Mouse (Mus musculus) MEL (cell line): ENCODE results near the gene Hist1h3h.

Experiments
- CTCF ChIP-seq, 3 experiments: IDR thresholded peaks in 2 of 3; conservative IDR thresholded peaks in 1 of 3; 2 replicates each; pipeline ENCODE4 v1.5.1; 2011 to 2012; ENCODE audit warnings: low read length in 3 of 3, low read depth in 2 of 3, mild to moderate bottlenecking in 2 of 3, improper control_type of control experiment in 1 of 3, inconsistent platforms in 1 of 3, mixed read lengths in 1 of 3, moderate library complexity in 1 of 3; ENCODE audit not compliant: control insufficient read depth in 1 of 3, insufficient read depth in 1 of 3, poor library complexity in 1 of 3, severe bottlenecking in 1 of 3
- EP300 ChIP-seq, 2 experiments: IDR thresholded peaks; 2 replicates each; pipeline ENCODE4 v1.6.1; 2011; ENCODE audit warnings: improper control_type of control experiment in 2 of 2, low read length in 2 of 2, low read depth in 1 of 2, mild to moderate bottlenecking in 1 of 2
- MAFK ChIP-seq: IDR thresholded peaks from 2 replicates; pipeline ENCODE4 v1.6.1; 2011; ENCODE audit warnings: low read depth, mild to moderate bottlenecking, low read length, improper control_type of control experiment, borderline replicate concordance
- MXI1 ChIP-seq: IDR thresholded peaks from 2 replicates; pipeline ENCODE4 v1.6.1; 2011; ENCODE audit warnings: mild to moderate bottlenecking, low read depth, low read length, improper control_type of control experiment
- POLR2A ChIP-seq, 2 experiments: IDR thresholded peaks; 2 replicates each; pipeline ENCODE4 v1.6.1; 2011 to 2012; ENCODE audit warnings: low read length in 2 of 2, mild to moderate bottlenecking in 2 of 2, control low read depth in 1 of 2, improper control_type of control experiment in 1 of 2, low read depth in 1 of 2, moderate library complexity in 1 of 2; ENCODE audit not compliant: control insufficient read depth in 1 of 2, insufficient read depth in 1 of 2, poor library complexity in 1 of 2
- POLR2AphosphoS2 ChIP-seq: IDR thresholded peaks from 2 replicates; pipeline ENCODE4 v1.6.1; 2011; ENCODE audit warnings: low read length, improper control_type of control experiment
- POLR2AphosphoS5 ChIP-seq: IDR thresholded peaks from 2 replicates; pipeline ENCODE4 v1.6.1; 2012; ENCODE audit warnings: low read depth, borderline replicate concordance, mild to moderate bottlenecking, inconsistent platforms, low read length, moderate library complexity, mixed read lengths
- RAD21 ChIP-seq: IDR thresholded peaks from 2 replicates; pipeline ENCODE4 v1.6.1; 2011; ENCODE audit warnings: mild to moderate bottlenecking, low read depth, low read length, improper control_type of control experiment
- TBP ChIP-seq: IDR thresholded peaks from 2 replicates; pipeline ENCODE4 v1.8.0; 2011; ENCODE audit warnings: low read depth, low read length, improper control_type of control experiment
- UBTF ChIP-seq: IDR thresholded peaks from 2 replicates; pipeline ENCODE4 v1.6.1; 2012; ENCODE audit warnings: low read depth, mild to moderate bottlenecking, inconsistent platforms, low read length, improper control_type of control experiment, moderate library complexity, borderline replicate concordance; ENCODE audit not compliant: insufficient read depth
- ZMIZ1 ChIP-seq: IDR thresholded peaks from 2 replicates; pipeline ENCODE4 v1.6.1; 2012; ENCODE audit warnings: low read depth, mild to moderate bottlenecking, inconsistent platforms, low read length, improper control_type of control experiment, moderate library complexity
- ZNF384 ChIP-seq: IDR thresholded peaks from 2 replicates; pipeline ENCODE4 v1.6.1; 2012; ENCODE audit warnings: low read depth, mild to moderate bottlenecking, inconsistent platforms, low read length, improper control_type of control experiment

DNA sequence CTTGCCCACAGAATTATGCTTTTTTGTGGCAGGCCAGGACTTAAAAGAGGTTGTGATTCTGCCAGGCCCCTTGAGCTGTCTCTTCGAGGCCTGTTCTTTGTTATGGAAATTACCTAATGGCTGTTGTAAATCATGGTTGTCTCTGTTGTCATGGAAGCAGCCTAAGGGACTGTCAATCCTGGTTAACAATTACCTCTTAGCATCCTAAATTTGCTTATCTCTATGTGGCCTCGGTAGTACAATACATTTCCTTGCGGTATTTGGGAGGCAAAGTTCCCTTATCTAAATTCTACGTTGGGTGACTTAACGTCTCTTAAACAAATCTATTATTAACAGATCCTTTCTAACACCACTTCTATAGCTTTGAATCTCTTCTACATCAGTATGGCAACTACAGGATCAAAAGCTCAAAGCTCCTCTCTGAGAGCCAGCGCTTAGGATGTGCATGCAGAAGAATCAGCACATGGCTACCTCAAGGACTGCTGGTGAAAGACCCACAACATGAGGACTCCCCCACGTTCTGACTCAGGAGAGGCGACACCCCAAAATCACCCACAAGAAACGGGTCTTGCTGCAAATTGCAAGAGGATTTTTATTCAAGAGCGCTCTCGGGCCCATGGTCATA, 10.6 kb downstream of the Hist1h3h start:
- no peak for TF ChIP-seq CTCF (IDR thresholded peaks at IDR 0.05 in 2 of 3, conservative IDR thresholded peaks at IDR 0.05 in 1 of 3; ENCODE audit: control insufficient read depth in 1 of 3, insufficient read depth in 1 of 3, low read depth in 2 of 3, low read length in 3 of 3, poor library complexity in 1 of 3, severe bottlenecking in 1 of 3)
- no peak for TF ChIP-seq POLR2A (IDR thresholded peaks at IDR 0.05; ENCODE audit: control insufficient read depth in 1 of 2, insufficient read depth in 1 of 2, low read depth in 1 of 2, low read length in 2 of 2, poor library complexity in 1 of 2)
- TF ChIP-seq ZNF384, result no peak
- TF ChIP-seq POLR2AphosphoS2, result no peak
- no peak for TF ChIP-seq POLR2AphosphoS5
- TF ChIP-seq UBTF, result no peak
- no peak for TF ChIP-seq TBP
- no peak for TF ChIP-seq ZMIZ1
- TF ChIP-seq EP300 (IDR thresholded peaks at IDR 0.05; ENCODE audit: low read depth in 1 of 2, low read length in 2 of 2), result peak in 1 of 2 experiments; percentile 54; a peak in 1 of 4 replicates
- no peak for TF ChIP-seq MAFK
- TF ChIP-seq RAD21, result no peak
- TF ChIP-seq MXI1, result no peak
